Mouse (Mus musculus) thymus, adult 2 months (tissue): Measurements from ENCODE around the gene Fam189b.

Experiments
- CTCF ChIP-seq: fragments of 200-500 bp; IDR thresholded peaks from 2 replicates; pipeline ENCODE4 v1.5.1; 2012; ENCODE audit warnings: mild to moderate bottlenecking, control low read depth, low read length, moderate library complexity, borderline replicate concordance; ENCODE audit not compliant: control insufficient read depth, poor library complexity, insufficient read depth; ENCODE audit errors: extremely low read depth
- POLR2A ChIP-seq: fragments of 200-500 bp; IDR thresholded peaks from 2 replicates; pipeline ENCODE4 v1.6.1; 2012; ENCODE audit warnings: mild to moderate bottlenecking, low read length, control low read depth, moderate library complexity; ENCODE audit not compliant: control insufficient read depth, poor library complexity, insufficient read depth; ENCODE audit errors: extremely low read depth

GRCm38 (mm10) chr3:89202253-89203141 lies 19.6 kb downstream of the Fam189b start, which contains the start of gene Gba:
- TF ChIP-seq POLR2A, result no peak
- TF ChIP-seq CTCF, result no peak
